Mouse (Mus musculus): ENCODE data around the gene Gm853. TPM values are rescaled to one million over a fixed set of nuclear protein-coding genes. Genes with fewer than 3 reads are reported as not detected.

The Gm853 gene
- polyA plus RNA-seq, 1 experiment: not detected

- Histone ChIP-seq H3K4me1 (ENCODE audit: control insufficient read depth, insufficient read depth, low read length) (peaks cover 11% of the 10 kb centered on the region), H3K4me3 (ENCODE audit: low read depth, low read length) (no peak overlapping the region), H3K9ac (ENCODE audit: low read depth, poor library complexity, severe bottlenecking) (no peak overlapping the region), H3K27ac (ENCODE audit: insufficient read depth, low read length) (no peak overlapping the region), H3K27me3 (ENCODE audit: control insufficient read depth, insufficient read depth, low read length, poor library complexity, severe bottlenecking) (no peaks in the 10 kb centered on the region), H3K36me3 (ENCODE audit: control insufficient read depth, insufficient read depth, low read length, poor library complexity, severe bottlenecking) (no peaks in the 10 kb centered on the region), H3K9me3 (replicated peaks; ENCODE audit: control insufficient read depth, insufficient read depth, low read length, poor library complexity, severe bottlenecking) (no peaks in the 10 kb centered on the region)
- TF ChIP-seq EP300 (IDR thresholded peaks at IDR 0.05; ENCODE audit: insufficient read depth, low read depth, low read length) (0 out of 2 replicates have a peak, but pooled peaks have one; percentile 30), POLR2A (IDR thresholded peaks at IDR 0.05; ENCODE audit: insufficient read depth, low read length) (no peak)
Observed at GRCm38 (mm10) chr4:130171951-130172765, 50.0 kb downstream of the Gm853 start.

- Histone ChIP-seq H3K27ac (ENCODE audit: insufficient read depth, low read length) (no peak overlapping the region), H3K4me1 (ENCODE audit: control insufficient read depth, insufficient read depth, low read length) (peaks cover 6% of the 10 kb centered on the region), H3K9me3 (replicated peaks; ENCODE audit: control insufficient read depth, insufficient read depth, low read length, poor library complexity, severe bottlenecking) (no peaks in the 10 kb centered on the region), H3K27me3 (ENCODE audit: control insufficient read depth, insufficient read depth, low read length, poor library complexity, severe bottlenecking) (no peaks in the 10 kb centered on the region), H3K9ac (ENCODE audit: low read depth, poor library complexity, severe bottlenecking) (no peak overlapping the region), H3K36me3 (ENCODE audit: control insufficient read depth, insufficient read depth, low read length, poor library complexity, severe bottlenecking) (no peaks in the 10 kb centered on the region), H3K4me3 (ENCODE audit: low read depth, low read length) (no peak overlapping the region)
- TF ChIP-seq EP300 (IDR thresholded peaks at IDR 0.05; ENCODE audit: insufficient read depth, low read depth, low read length) (no peak), CTCF (IDR thresholded peaks at IDR 0.05; ENCODE audit: low read depth, low read length) (no peak), POLR2A (IDR thresholded peaks at IDR 0.05; ENCODE audit: insufficient read depth, low read length) (no peak)
Observed at GRCm38 (mm10) chr4:130170362-130170761, 51.8 kb downstream of the Gm853 start.

GRCm38 (mm10) chr4:130169411-130169971, 52.7 kb downstream of the Gm853 start:
- H3K9ac ChIP-seq (ENCODE audit: low read depth, poor library complexity, severe bottlenecking): no peak overlapping the region
- no peaks in the 10 kb centered on the region for H3K9me3 ChIP-seq (replicated peaks; ENCODE audit: control insufficient read depth, insufficient read depth, low read length, poor library complexity, severe bottlenecking)
- no peak overlapping the region for H3K27ac ChIP-seq (ENCODE audit: insufficient read depth, low read length)
- peaks cover 6% of the 10 kb centered on the region for H3K4me1 ChIP-seq (ENCODE audit: control insufficient read depth, insufficient read depth, low read length)
- no peaks in the 10 kb centered on the region for H3K27me3 ChIP-seq (ENCODE audit: control insufficient read depth, insufficient read depth, low read length, poor library complexity, severe bottlenecking)
- no peak overlapping the region for H3K4me3 ChIP-seq (ENCODE audit: low read depth, low read length)
- TF ChIP-seq CTCF (IDR thresholded peaks at IDR 0.05; ENCODE audit: low read depth, low read length): no peak
- TF ChIP-seq EP300 (IDR thresholded peaks at IDR 0.05; ENCODE audit: insufficient read depth, low read depth, low read length): no peak
- no peak for TF ChIP-seq POLR2A (IDR thresholded peaks at IDR 0.05; ENCODE audit: insufficient read depth, low read length)
- H3K36me3 ChIP-seq (ENCODE audit: control insufficient read depth, insufficient read depth, low read length, poor library complexity, severe bottlenecking): no peaks in the 10 kb centered on the region

- no peak overlapping the region for H3K9ac ChIP-seq (ENCODE audit: low read depth, poor library complexity, severe bottlenecking)
- no peak overlapping the region for H3K27ac ChIP-seq (ENCODE audit: insufficient read depth, low read length)
- H3K4me1 ChIP-seq (ENCODE audit: control insufficient read depth, insufficient read depth, low read length): peaks cover 4% of the 10 kb centered on the region
- H3K9me3 ChIP-seq (replicated peaks; ENCODE audit: control insufficient read depth, insufficient read depth, low read length, poor library complexity, severe bottlenecking): no peaks in the 10 kb centered on the region
- no peaks in the 10 kb centered on the region for H3K27me3 ChIP-seq (ENCODE audit: control insufficient read depth, insufficient read depth, low read length, poor library complexity, severe bottlenecking)
- H3K36me3 ChIP-seq (ENCODE audit: control insufficient read depth, insufficient read depth, low read length, poor library complexity, severe bottlenecking): no peaks in the 10 kb centered on the region
- H3K4me3 ChIP-seq (ENCODE audit: low read depth, low read length): no peak overlapping the region
- TF ChIP-seq POLR2A (IDR thresholded peaks at IDR 0.05; ENCODE audit: insufficient read depth, low read length) (no peak), EP300 (IDR thresholded peaks at IDR 0.05; ENCODE audit: insufficient read depth, low read depth, low read length) (no peak), CTCF (IDR thresholded peaks at IDR 0.05; ENCODE audit: low read depth, low read length) (peak; percentile 3)
Observed at GRCm38 (mm10) chr4:130168280-130169183, 53.7 kb downstream of the Gm853 start.

GRCm38 (mm10) chr4:130167814-130168213, 54.4 kb downstream of the Gm853 start:
- no peak overlapping the region for H3K27ac ChIP-seq (ENCODE audit: insufficient read depth, low read length)
- H3K4me1 ChIP-seq (ENCODE audit: control insufficient read depth, insufficient read depth, low read length): peaks cover 4% of the 10 kb centered on the region
- peak overlapping the region; percentile 15 for H3K4me3 ChIP-seq (ENCODE audit: low read depth, low read length)
- H3K9me3 ChIP-seq (replicated peaks; ENCODE audit: control insufficient read depth, insufficient read depth, low read length, poor library complexity, severe bottlenecking): no peaks in the 10 kb centered on the region
- no peaks in the 10 kb centered on the region for H3K27me3 ChIP-seq (ENCODE audit: control insufficient read depth, insufficient read depth, low read length, poor library complexity, severe bottlenecking)
- no peak for TF ChIP-seq EP300 (IDR thresholded peaks at IDR 0.05; ENCODE audit: insufficient read depth, low read depth, low read length)
- TF ChIP-seq CTCF (IDR thresholded peaks at IDR 0.05; ENCODE audit: low read depth, low read length): no peak
- no peak overlapping the region for H3K9ac ChIP-seq (ENCODE audit: low read depth, poor library complexity, severe bottlenecking)
- H3K36me3 ChIP-seq (ENCODE audit: control insufficient read depth, insufficient read depth, low read length, poor library complexity, severe bottlenecking): no peaks in the 10 kb centered on the region
